Comparison of ENCODE assay signal across 13 mouse cellular contexts in the genomic region with DNA sequence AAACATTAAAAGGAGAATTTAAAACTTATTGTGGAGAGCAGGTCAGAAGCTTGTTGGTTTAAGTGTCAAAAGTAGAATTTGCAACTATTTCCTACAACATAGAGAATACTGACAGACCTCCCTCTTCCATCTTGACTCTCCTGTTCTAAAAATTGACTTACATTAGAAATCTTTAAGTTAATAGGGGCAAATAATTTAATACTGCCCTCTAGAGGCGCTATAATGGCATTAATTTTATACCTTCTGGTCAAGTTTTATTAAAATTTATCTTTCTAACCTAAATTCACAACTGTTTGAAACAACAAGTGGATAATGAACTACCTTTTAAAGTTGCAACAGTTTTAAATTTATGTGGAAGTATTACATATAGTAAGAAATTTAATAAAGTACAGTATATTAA.
"Had no signal": no experiment of that assay in that cellular context is flagged by ENCODE, and none has a peak within 500 bp of the region (broad histone marks: within the 10 kb centered on the region; RNA-seq: fewer than 3 reads in every experiment).

No protein-coding gene starts in this region.

- H3K4me1 ChIP-seq: limb, embryonic 15.5 days; neural tube, embryonic 15.5 days had no signal

- H3K4me3 ChIP-seq: limb, embryonic 15.5 days; midbrain, embryonic 10.5 days; myocyte; neural tube, embryonic 15.5 days had no signal

- H3K4me2 ChIP-seq: limb, embryonic 15.5 days; neural tube, embryonic 15.5 days had no signal

- ATAC-seq: lung, postnatal 0 days had no signal

- H3K9me3 ChIP-seq: limb, embryonic 15.5 days; midbrain, embryonic 10.5 days; neural tube, embryonic 15.5 days had no signal

- H3K9ac ChIP-seq: limb, embryonic 15.5 days; liver, embryonic 14.5 days; neural tube, embryonic 15.5 days had no signal

- H3K36me3 ChIP-seq: limb, embryonic 15.5 days; midbrain, embryonic 10.5 days; neural tube, embryonic 15.5 days had no signal

- DNase-seq: kidney, adult 8-10 months; kidney, postnatal 10 days; lung, adult 18-20 months; lung, postnatal 4 days; midbrain, embryonic 14.5 days; right cerebral cortex, postnatal 14 days; thymus, postnatal 4 days had no signal

- H3K27me3 ChIP-seq: limb, embryonic 15.5 days; neural tube, embryonic 15.5 days had no signal

- H3K27ac ChIP-seq: limb, embryonic 15.5 days; liver, embryonic 14.5 days; midbrain, embryonic 10.5 days; neural tube, embryonic 15.5 days had no signal
